Comparison of ENCODE assay signal across 19 mouse cellular contexts in genomic region chr6:140576133-140576532, GRCm38 (mm10). TPM values are rescaled to one million over a fixed set of nuclear protein-coding genes. Genes with fewer than 3 reads are reported as not detected.
A peak's percentile ranks its signal among the peaks of the same experiment; 100 is the strongest.
DNase-seq lines count a peak whose midpoint lies in the region; ATAC-seq and TF ChIP-seq lines count a peak whose summit lies in the region.
"Had no signal": no experiment of that assay in that cellular context is flagged by ENCODE, and none has a peak within 500 bp of the region (broad histone marks: within the 10 kb centered on the region; RNA-seq: fewer than 3 reads in every experiment).

No protein-coding gene starts in this region.

- no peaks in the 10 kb centered on the region for H3K27me3 ChIP-seq in kidney, postnatal 0 days (ENCODE audit: insufficient read depth, low read length)
- no peaks in the 10 kb centered on the region for H3K27me3 ChIP-seq in Patski
- H3K27me3 ChIP-seq in intestine, embryonic 16.5 days (replicated peaks; ENCODE audit: control insufficient read depth, insufficient read depth, low read length), result no peaks in the 10 kb centered on the region
- H3K27me3 ChIP-seq: limb, embryonic 15.5 days; liver, embryonic 15.5 days; megakaryocyte, embryonic 14.5 days; neural tube, embryonic 15.5 days had no signal

- TF ChIP-seq CTCF in kidney, postnatal 0 days (IDR thresholded peaks at IDR 0.05; ENCODE audit: low read depth), result no peak
- no peak for TF ChIP-seq CTCF in Patski (IDR thresholded peaks at IDR 0.05)

- no peak overlapping the region for H3K4me2 ChIP-seq in kidney, postnatal 0 days (ENCODE audit: low read length)
- no peak overlapping the region for H3K4me2 ChIP-seq in intestine, embryonic 16.5 days (ENCODE audit: low read depth, low read length)
- H3K4me2 ChIP-seq: limb, embryonic 15.5 days; liver, embryonic 15.5 days; neural tube, embryonic 15.5 days had no signal

- H3K27ac ChIP-seq in kidney, postnatal 0 days, result no peak overlapping the region
- no peak overlapping the region for H3K27ac ChIP-seq in ES-E14 (ENCODE audit: insufficient read depth, low read depth, low read length, poor library complexity, severe bottlenecking)
- no peak overlapping the region for H3K27ac ChIP-seq in intestine, embryonic 16.5 days (ENCODE audit: low read length)
- H3K27ac ChIP-seq: forebrain, embryonic 10.5 days; gastrocnemius, adult 2 months; limb, embryonic 15.5 days; liver, embryonic 15.5 days; neural tube, embryonic 15.5 days had no signal

- POLR2A ChIA-PET in Patski (lab: Charles Lee), result no interaction called here

- in situ Hi-C loops in ES-E14 (cut with MboI; ENCODE audit: low sequenced_read_pairs in 2 of 2, unreplicated experiment in 2 of 2) (no loop called here), Patski (cut with MboI; ENCODE audit: low pct_unique_long_range_greater_than_20kb) (no loop called here)

- CTCF ChIA-PET in Patski (lab: Charles Lee), result no interaction called here

- DNase-seq in kidney, postnatal 0 days (ENCODE audit: low spot score), result peak; percentile 43
- no peak for DNase-seq in kidney, postnatal 10 days
- no peak for DNase-seq in ES-E14 (ENCODE audit: low read depth, low spot score)
- DNase-seq in Patski (ENCODE audit: low read depth, low spot score), result no peak
- DNase-seq in layer of hippocampus, adult 18-20 months (ENCODE audit: low spot score in 2 of 2), result no peak
- DNase-seq: adrenal gland, postnatal 25 days; cerebellum, adult 11-12 months; forebrain, postnatal 0 days; gastrocnemius, adult 2 months; right cerebral cortex, postnatal 4 days had no signal

- WGBS in kidney, postnatal 0 days, result 50% methylated on average over 8 of the region's 8 CpGs
- 63% methylated on average over 8 of the region's 8 CpGs for WGBS in intestine, embryonic 16.5 days

- no peak overlapping the region for H3K9ac ChIP-seq in kidney, postnatal 0 days (ENCODE audit: low read depth, low read length)
- 0 out of 2 replicates have a peak overlapping the region, but pooled peaks have one; percentile 4 for H3K9ac ChIP-seq in ES-E14 (ENCODE audit: insufficient read depth, low read depth, low read length, poor library complexity, severe bottlenecking)
- no peak overlapping the region for H3K9ac ChIP-seq in intestine, embryonic 16.5 days (ENCODE audit: low read depth, low read length)
- H3K9ac ChIP-seq: forebrain, postnatal 0 days; limb, embryonic 15.5 days; liver, embryonic 15.5 days; neural tube, embryonic 15.5 days had no signal

- no peaks in the 10 kb centered on the region for H3K4me1 ChIP-seq in kidney, postnatal 0 days (replicated peaks; ENCODE audit: insufficient read depth, low read length)
- H3K4me1 ChIP-seq in ES-E14 (ENCODE audit: control insufficient read depth in 2 of 2, insufficient read depth in 2 of 2, low read length in 2 of 2, poor library complexity in 1 of 2), result peaks cover 0 to 6% of the 10 kb centered on the region in 2 experiments; a peak in 2 of 4 replicates
- no peaks in the 10 kb centered on the region for H3K4me1 ChIP-seq in intestine, embryonic 16.5 days (ENCODE audit: control insufficient read depth, insufficient read depth, low read length)
- H3K4me1 ChIP-seq: forebrain, embryonic 10.5 days; limb, embryonic 15.5 days; liver, embryonic 15.5 days; neural tube, embryonic 15.5 days had no signal

- H3K9me3 ChIP-seq in kidney, postnatal 0 days (replicated peaks; ENCODE audit: low read length), result no peaks in the 10 kb centered on the region
- no peaks in the 10 kb centered on the region for H3K9me3 ChIP-seq in ES-E14 (ENCODE audit: control insufficient read depth, insufficient read depth, low read depth, low read length)
- H3K9me3 ChIP-seq in intestine, embryonic 16.5 days (ENCODE audit: control insufficient read depth, low read length), result no peaks in the 10 kb centered on the region
- H3K9me3 ChIP-seq: forebrain, embryonic 10.5 days; limb, embryonic 15.5 days; liver, embryonic 15.5 days; megakaryocyte, embryonic 14.5 days; neural tube, embryonic 15.5 days had no signal

- no peak; the same call in 1 of the 2 replicates for ATAC-seq in kidney, postnatal 0 days (replicated peaks; ENCODE audit: low FRiP score, low read depth)
- ATAC-seq in Patski, result peak; percentile 69
- peak; percentile 26; the same call in 1 of the 2 replicates for ATAC-seq in megakaryocyte, adult 5-6 weeks (ENCODE audit: poor library complexity, severe bottlenecking)
- ATAC-seq in intestine, embryonic 16.5 days, result no peak
- ATAC-seq: forebrain, postnatal 0 days; intestine, postnatal 0 days; midbrain, embryonic 16.5 days had no signal

- H3K4me3 ChIP-seq in kidney, postnatal 0 days (replicated peaks; ENCODE audit: low read depth, low read length), result no peak overlapping the region
- no peak overlapping the region for H3K4me3 ChIP-seq in ES-E14 (ENCODE audit: insufficient read depth in 1 of 2, low read depth in 1 of 2, low read length in 2 of 2, poor library complexity in 1 of 2, severe bottlenecking in 1 of 2)
- no peak overlapping the region for H3K4me3 ChIP-seq in intestine, embryonic 16.5 days (ENCODE audit: low read length)
- H3K4me3 ChIP-seq: forebrain, embryonic 10.5 days; gastrocnemius, adult 2 months; limb, embryonic 15.5 days; liver, embryonic 15.5 days; megakaryocyte, embryonic 14.5 days; neural tube, embryonic 15.5 days had no signal

- H3K36me3 ChIP-seq in kidney, postnatal 0 days (ENCODE audit: insufficient read depth, low read length), result peaks cover 38% of the 10 kb centered on the region
- peaks cover 6% of the 10 kb centered on the region for H3K36me3 ChIP-seq in ES-E14 (ENCODE audit: control insufficient read depth, insufficient read depth, low read length, poor library complexity, severe bottlenecking)
- peaks cover 14% of the 10 kb centered on the region for H3K36me3 ChIP-seq in intestine, embryonic 16.5 days (ENCODE audit: control insufficient read depth, insufficient read depth, low read length)

TF ChIP-seq in ES-E14, 5 proteins besides CTCF, POLR2A, EP300 and RAD21:
- TF ChIP-seq ZNF384 (IDR thresholded peaks at IDR 0.05; ENCODE audit: low read depth, low read length), result no peak
- no peak for TF ChIP-seq CHD2 (IDR thresholded peaks at IDR 0.05; ENCODE audit: low read depth, low read length)
- no peak for TF ChIP-seq MAFK (IDR thresholded peaks at IDR 0.05; ENCODE audit: insufficient read depth, low read depth, low read length)
- no peak for TF ChIP-seq ZC3H11A (IDR thresholded peaks at IDR 0.05; ENCODE audit: borderline replicate concordance, low read depth, low read length)
- no peak for TF ChIP-seq HCFC1 (IDR thresholded peaks at IDR 0.05; ENCODE audit: borderline replicate concordance, insufficient read depth, low read length)

RNA-seq across cellular contexts. Expression of gene Aebp2, which starts 46.3 kb away (rescaled TPM):
- polyA plus RNA-seq in kidney, postnatal 0 days (2015; fragmentation: Nextera tagmentation; extraction: Ambion mirVana), result 13.0 and 13.9 TPM in 2 replicates
- 71.7 and 77.4 TPM in 2 replicates for total RNA-seq in ES-E14 (2012; rRNA removed)
- polyA plus RNA-seq in Patski (2021), result 68.5 TPM
- 31.5 and 34.2 TPM in 2 replicates for total RNA-seq in megakaryocyte, adult 5-6 weeks (2015)
- 40.5 and 49.7 TPM in 2 replicates for total RNA-seq in megakaryocyte, adult 5-6 weeks (2017)
- 6.4 and 7.3 TPM in 2 replicates for polyA plus RNA-seq in intestine, embryonic 16.5 days (2015; fragmentation: Nextera tagmentation; extraction: Ambion mirVana)
- 10 to 100 TPM; 55.3 to 64.4 TPM for total RNA-seq in layer of hippocampus, adult 18-20 months (2021)

Comparison
In these comparisons a context has a peak if more than half of its experiments do, and no peak if none do; other contexts are left out.
1. ATAC-seq: peak in Patski (single experiment) and megakaryocyte, adult 5-6 weeks (single experiment); none in kidney, postnatal 0 days (single experiment) and intestine, embryonic 16.5 days (single experiment).